Mouse (Mus musculus): ENCODE results near the gene Ctu2.

The Ctu2 gene

GRCm38 (mm10) chr8:122475580-122476320 lies at the start of gene Ctu2, which contains the start of gene Rnf166:
Ctu2 (plus strand) TSS chr8:122476143.
Rnf166 (minus strand) TSS chr8:122476064.
- peak; percentile 98 for DNase-seq (ENCODE audit: low spot score)

- peak; percentile 55 for DNase-seq (ENCODE audit: low spot score)
Measured at GRCm38 (mm10) chr8:122426145-122426544, 49.8 kb upstream of the Ctu2 start.

GRCm38 (mm10) chr8:122427607-122428006 lies 48.3 kb upstream of the Ctu2 start:
- DNase-seq (ENCODE audit: low spot score): no peak

GRCm38 (mm10) chr8:122428163-122428562 lies 47.8 kb upstream of the Ctu2 start:
- DNase-seq (ENCODE audit: low spot score): no peak

- no peak for DNase-seq (ENCODE audit: low spot score)
Measured at GRCm38 (mm10) chr8:122430058-122430636, 45.8 kb upstream of the Ctu2 start.

GRCm38 (mm10) chr8:122430646-122431045 lies 45.3 kb upstream of the Ctu2 start:
- no peak for DNase-seq (ENCODE audit: low spot score)

- DNase-seq (ENCODE audit: low spot score): no peak
Measured at GRCm38 (mm10) chr8:122431694-122432442, 44.1 kb upstream of the Ctu2 start.

- DNase-seq (ENCODE audit: low spot score): no peak
Measured at GRCm38 (mm10) chr8:122432443-122433268, 43.3 kb upstream of the Ctu2 start, which contains the start of gene Cyba. Cyba (minus strand) TSS chr8:122432930.

GRCm38 (mm10) chr8:122433269-122433905 lies 42.6 kb upstream of the Ctu2 start:
- DNase-seq (ENCODE audit: low spot score): no peak

GRCm38 (mm10) chr8:122435375-122435774 lies 40.6 kb upstream of the Ctu2 start:
- no peak for DNase-seq (ENCODE audit: low spot score)

- no peak for DNase-seq (ENCODE audit: low spot score)
Measured at GRCm38 (mm10) chr8:122436146-122436545, 39.8 kb upstream of the Ctu2 start.

GRCm38 (mm10) chr8:122436586-122437125 lies 39.3 kb upstream of the Ctu2 start:
- DNase-seq (ENCODE audit: low spot score): no peak

GRCm38 (mm10) chr8:122437708-122438331 lies 38.1 kb upstream of the Ctu2 start:
- DNase-seq (ENCODE audit: low spot score): no peak

- no peak for DNase-seq (ENCODE audit: low spot score)
Measured at GRCm38 (mm10) chr8:122439336-122439735, 36.6 kb upstream of the Ctu2 start.

GRCm38 (mm10) chr8:122441326-122441725 lies 34.6 kb upstream of the Ctu2 start:
- peak; percentile 63 for DNase-seq (ENCODE audit: low spot score)

- DNase-seq (ENCODE audit: low spot score): no peak
Measured at GRCm38 (mm10) chr8:122442356-122442755, 33.6 kb upstream of the Ctu2 start.

- DNase-seq (ENCODE audit: low spot score): peak; percentile 46
Measured at GRCm38 (mm10) chr8:122442781-122443180, 33.2 kb upstream of the Ctu2 start.

- DNase-seq (ENCODE audit: low spot score): peak; percentile 100
Measured at GRCm38 (mm10) chr8:122443262-122444006, 32.5 kb upstream of the Ctu2 start, which contains the start of gene Mvd. Mvd (minus strand) TSS chr8:122443422.

GRCm38 (mm10) chr8:122444058-122444748 lies 31.7 kb upstream of the Ctu2 start:
- DNase-seq (ENCODE audit: low spot score): peak; percentile 89

Data from MN1 (cell line).